In genomic region chr5:121449976-121450375, GRCm38 (mm10) we compare ENCODE assay signal across 8 mouse cellular contexts. TPM values are rescaled to one million over a fixed set of nuclear protein-coding genes. Genes with fewer than 3 reads are reported as not detected.
DNase-seq lines count a peak whose midpoint lies in the region; TF ChIP-seq lines count a peak whose summit lies in the region.
"Had no signal": no experiment of that assay in that cellular context is flagged by ENCODE, and none has a peak within 500 bp of the region (broad histone marks: within the 10 kb centered on the region; RNA-seq: fewer than 3 reads in every experiment).

No protein-coding gene starts in this region.

- H3K4me1 ChIP-seq in megakaryocyte, embryonic 14.5 days = peaks cover 63% of the 10 kb centered on the region
- peaks cover 13% of the 10 kb centered on the region for H3K4me1 ChIP-seq in thymus, adult 2 months (replicated peaks; ENCODE audit: control insufficient read depth, insufficient read depth, low read length)

- no peaks in the 10 kb centered on the region for H3K27me3 ChIP-seq in megakaryocyte, embryonic 14.5 days (replicated peaks)
- no peaks in the 10 kb centered on the region for H3K27me3 ChIP-seq in thymus, adult 2 months (ENCODE audit: control insufficient read depth, insufficient read depth, low read length)

- TF ChIP-seq CTCF in thymus, adult 2 months (IDR thresholded peaks at IDR 0.05; ENCODE audit: borderline replicate concordance, control insufficient read depth, extremely low read depth, insufficient read depth, low read length, poor library complexity) = no peak

- 58% methylated on average over 6 of the region's 6 CpGs for WGBS in thymus, adult 2 months

- no peaks in the 10 kb centered on the region for H3K9me3 ChIP-seq in megakaryocyte, embryonic 14.5 days

- no peak overlapping the region for H3K27ac ChIP-seq in thymus, adult 2 months (ENCODE audit: control insufficient read depth, insufficient read depth, low read length)

- DNase-seq in left cerebral cortex, postnatal 14 days (ENCODE audit: low spot score in 2 of 2) = peak; percentile 52 to 58
- DNase-seq in left cerebral cortex, adult 8-10 months (ENCODE audit: low spot score in 2 of 2) = no peak
- DNase-seq in R1 (ENCODE audit: low read depth, low spot score) = peak; percentile 90
- DNase-seq in cerebellum, postnatal 14 days = peak; percentile 58 to 75
- DNase-seq in kidney, adult 8-10 months = peak; percentile 41 to 65
- peak; percentile 76 for DNase-seq in thymus, adult 2 months

- intact Hi-C loops in left cerebral cortex, postnatal 14 days (cut with DNase I) = no loop called here

- no peak for TF ChIP-seq POLR2A in thymus, adult 2 months (IDR thresholded peaks at IDR 0.05; ENCODE audit: control insufficient read depth, extremely low read depth, insufficient read depth, low read length, poor library complexity)

- peak overlapping the region; percentile 53 for H3K4me3 ChIP-seq in megakaryocyte, embryonic 14.5 days (replicated peaks)
- H3K4me3 ChIP-seq in thymus, adult 2 months (ENCODE audit: control insufficient read depth, insufficient read depth, low read length) = no peak overlapping the region

- peaks cover 59% of the 10 kb centered on the region for H3K36me3 ChIP-seq in megakaryocyte, embryonic 14.5 days (replicated peaks; ENCODE audit: low read length)
- H3K36me3 ChIP-seq in thymus, adult 2 months (ENCODE audit: control insufficient read depth, insufficient read depth, low read length) = peaks cover 24% of the 10 kb centered on the region

RNA-seq across cellular contexts. Expression of gene Tmem116, which starts 1.7 kb away (rescaled TPM):
- 1 to 10 TPM; 5.7 to 6.8 TPM for total RNA-seq in left cerebral cortex, postnatal 14 days (2021)
- 10 to 100 TPM in 1 of 4 experiments, 1 to 10 TPM in 3; 6.6 to 10.1 (median 7.8) TPM for total RNA-seq in left cerebral cortex, adult 8-10 months (2022)
- polyA plus RNA-seq in megakaryocyte, embryonic 14.5 days (2012; ENCODE audit: insufficient read depth, low replicate concordance) = 0.93 TPM in 1 of 2 replicates, not detected in the other
- polyA plus RNA-seq in thymus, adult 2 months (2012; rRNA removed) = 1.8 and 5.0 TPM in 2 replicates

RNA-seq across cellular contexts. Expression of gene Erp29, which starts 2.3 kb away (rescaled TPM):
- total RNA-seq in left cerebral cortex, postnatal 14 days (2021) = 100 to 1,000 TPM; 152 to 170 TPM
- 100 to 1,000 TPM; 116 to 148 (median 130) TPM for total RNA-seq in left cerebral cortex, adult 8-10 months (2022)
- 132 and 257 TPM in 2 replicates for polyA plus RNA-seq in megakaryocyte, embryonic 14.5 days (2012; ENCODE audit: insufficient read depth, low replicate concordance)
- polyA plus RNA-seq in thymus, adult 2 months (2012; rRNA removed) = 45.1 and 52.7 TPM in 2 replicates

RNA-seq across cellular contexts. Expression of gene Naa25, which starts 52.2 kb away (rescaled TPM):
- 10 to 100 TPM; 45.8 to 48.0 TPM for total RNA-seq in left cerebral cortex, postnatal 14 days (2021)
- total RNA-seq in left cerebral cortex, adult 8-10 months (2022) = 10 to 100 TPM; 34.7 to 41.3 (median 36.6) TPM
- 1.0 TPM in 1 of 2 replicates, not detected in the other for polyA plus RNA-seq in megakaryocyte, embryonic 14.5 days (2012; ENCODE audit: insufficient read depth, low replicate concordance)
- 14.4 and 15.3 TPM in 2 replicates for polyA plus RNA-seq in thymus, adult 2 months (2012; rRNA removed)

RNA-seq across cellular contexts. Expression of gene Adam1b, which starts 53.3 kb away (rescaled TPM):
- not detected for total RNA-seq in left cerebral cortex, postnatal 14 days (2021)
- total RNA-seq in left cerebral cortex, adult 8-10 months (2022) = not detected
- polyA plus RNA-seq in megakaryocyte, embryonic 14.5 days (2012; ENCODE audit: insufficient read depth, low replicate concordance) = 0.07 TPM in 1 of 2 replicates, not detected in the other
- not detected in 2 replicates for polyA plus RNA-seq in thymus, adult 2 months (2012; rRNA removed)
- polyA plus RNA-seq: neural tube, embryonic 14.5 days had no signal

Comparison
In these comparisons a context has a peak if more than half of its experiments do, and no peak if none do; other contexts are left out.
1. DNase-seq: peak in left cerebral cortex, postnatal 14 days (2 of 2), R1 (single experiment), cerebellum, postnatal 14 days (2 of 2), kidney, adult 8-10 months (2 of 2) and thymus, adult 2 months (single experiment); none in left cerebral cortex, adult 8-10 months (0 of 2).